Mouse (Mus musculus): ENCODE measurements around the gene Tex264. TPM values are rescaled to one million over a fixed set of nuclear protein-coding genes. Genes with fewer than 3 reads are reported as not detected.

The Tex264 gene
- 100 to 1,000 TPM in 1 of 2 experiments, 10 to 100 TPM in 1; 90.9 to 104 TPM for total RNA-seq (2021)

GRCm38 (mm10) chr9:106685249-106686101, at the start of gene Tex264:
Tex264 (minus strand) TSS chr9:106685927.
- intact Hi-C loops (cut with DNase I): loop anchor here (5.0 kb wide), 2 partner anchors 137 to 607 kb away; partner anchors contain the start of gene Dcaf1
- peak; percentile 78 to 92 for DNase-seq (ENCODE audit: extremely low spot score in 1 of 2, low spot score in 2 of 2)

GRCm38 (mm10) chr9:106733690-106734089, 48.0 kb upstream of the Tex264 start:
- intact Hi-C loops (cut with DNase I): no loop called here

GRCm38 (mm10) chr9:106729416-106729815, 43.7 kb upstream of the Tex264 start:
- DNase-seq (ENCODE audit: extremely low spot score in 1 of 2, low spot score in 2 of 2): no peak
- intact Hi-C loops (cut with DNase I): no loop called here

More at GRCm38 (mm10) chr9:106733690-106734089, 48.0 kb upstream of the Tex264 start:
- no peak for DNase-seq (ENCODE audit: extremely low spot score in 1 of 2, low spot score in 2 of 2)

- no peak for DNase-seq (ENCODE audit: extremely low spot score in 1 of 2, low spot score in 2 of 2)
- intact Hi-C loops (cut with DNase I): no loop called here
Observed at GRCm38 (mm10) chr9:106726891-106727290, 41.2 kb upstream of the Tex264 start.

GRCm38 (mm10) chr9:106725435-106725834, 39.7 kb upstream of the Tex264 start:
- intact Hi-C loops (cut with DNase I): no loop called here
- no peak for DNase-seq (ENCODE audit: extremely low spot score in 1 of 2, low spot score in 2 of 2)

GRCm38 (mm10) chr9:106724864-106725263, 39.1 kb upstream of the Tex264 start:
- no peak for DNase-seq (ENCODE audit: extremely low spot score in 1 of 2, low spot score in 2 of 2)
- intact Hi-C loops (cut with DNase I): no loop called here

- DNase-seq (ENCODE audit: extremely low spot score in 1 of 2, low spot score in 2 of 2): no peak
- intact Hi-C loops (cut with DNase I): no loop called here
Observed at GRCm38 (mm10) chr9:106716729-106717128, 31.0 kb upstream of the Tex264 start.

- intact Hi-C loops (cut with DNase I): no loop called here
- no peak for DNase-seq (ENCODE audit: extremely low spot score in 1 of 2, low spot score in 2 of 2)
Observed at GRCm38 (mm10) chr9:106716232-106716631, 30.5 kb upstream of the Tex264 start.

GRCm38 (mm10) chr9:106712470-106712869, 26.7 kb upstream of the Tex264 start:
- DNase-seq (ENCODE audit: extremely low spot score in 1 of 2, low spot score in 2 of 2): no peak
- intact Hi-C loops (cut with DNase I): no loop called here

GRCm38 (mm10) chr9:106692973-106693481, 7.3 kb upstream of the Tex264 start:
- intact Hi-C loops (cut with DNase I): no loop called here
- DNase-seq (ENCODE audit: extremely low spot score in 1 of 2, low spot score in 2 of 2): peak in 1 of 2 experiments; percentile 55

- no peak for DNase-seq (ENCODE audit: extremely low spot score in 1 of 2, low spot score in 2 of 2)
- intact Hi-C loops (cut with DNase I): loop anchor here (5.0 kb wide), 2 partner anchors 133 to 603 kb away; partner anchors contain the start of gene Dcaf1
Observed at GRCm38 (mm10) chr9:106688834-106689233, 3.1 kb upstream of the Tex264 start.

- intact Hi-C loops (cut with DNase I): loop anchor here (5.0 kb wide), 2 partner anchors 135 to 605 kb away; partner anchors contain the start of gene Dcaf1
Observed at GRCm38 (mm10) chr9:106686983-106687650, 1.4 kb upstream of the Tex264 start.

GRCm38 (mm10) chr9:106684918-106685248, 844 bp downstream of the Tex264 start:
- intact Hi-C loops (cut with DNase I): loop anchor here (5.0 kb wide), 2 partner anchors 137 to 607 kb away; partner anchors contain the start of gene Dcaf1
- DNase-seq (ENCODE audit: extremely low spot score in 1 of 2, low spot score in 2 of 2): peak in 1 of 2 experiments; percentile 22

More at GRCm38 (mm10) chr9:106686983-106687650, 1.4 kb upstream of the Tex264 start:
- DNase-seq (ENCODE audit: extremely low spot score in 1 of 2, low spot score in 2 of 2): peak; percentile 54 to 76

- intact Hi-C loops (cut with DNase I): no loop called here
Observed at GRCm38 (mm10) chr9:106684093-106684872, 1.4 kb downstream of the Tex264 start.

GRCm38 (mm10) chr9:106681026-106681425, 4.7 kb downstream of the Tex264 start:
- DNase-seq (ENCODE audit: extremely low spot score in 1 of 2, low spot score in 2 of 2): no peak
- intact Hi-C loops (cut with DNase I): no loop called here

More at GRCm38 (mm10) chr9:106684093-106684872, 1.4 kb downstream of the Tex264 start:
- DNase-seq (ENCODE audit: extremely low spot score in 1 of 2, low spot score in 2 of 2): no peak

- DNase-seq (ENCODE audit: extremely low spot score in 1 of 2, low spot score in 2 of 2): no peak
- intact Hi-C loops (cut with DNase I): no loop called here
Observed at GRCm38 (mm10) chr9:106678242-106678641, 7.5 kb downstream of the Tex264 start.

- DNase-seq (ENCODE audit: extremely low spot score in 1 of 2, low spot score in 2 of 2): no peak
- intact Hi-C loops (cut with DNase I): no loop called here
Observed at GRCm38 (mm10) chr9:106677702-106678101, 8.0 kb downstream of the Tex264 start.

- no peak for DNase-seq (ENCODE audit: extremely low spot score in 1 of 2, low spot score in 2 of 2)
Observed at GRCm38 (mm10) chr9:106676571-106676970, 9.2 kb downstream of the Tex264 start.

GRCm38 (mm10) chr9:106675965-106676364, 9.8 kb downstream of the Tex264 start:
- intact Hi-C loops (cut with DNase I): no loop called here
- DNase-seq (ENCODE audit: extremely low spot score in 1 of 2, low spot score in 2 of 2): peak in 1 of 2 experiments; percentile 36

More at GRCm38 (mm10) chr9:106676571-106676970, 9.2 kb downstream of the Tex264 start:
- intact Hi-C loops (cut with DNase I): no loop called here
